Mouse (Mus musculus): Measurements from ENCODE around the gene Prr14. TPM values are rescaled to one million over a fixed set of nuclear protein-coding genes. Genes with fewer than 3 reads are reported as not detected.

Prr14 gene
- polyA plus RNA-seq (2017; shearing (Covaris generic)), result 156 TPM

GRCm38 (mm10) chr7:127459311-127459710 lies at the start of gene Prr14:
Prr14 (plus strand) TSS chr7:127459611.

GRCm38 (mm10) chr7:127421388-127422191 lies 37.8 kb upstream of the Prr14 start, which contains the start of gene Zfp688:
Zfp688 (minus strand) TSS chr7:127422068.

GRCm38 (mm10) chr7:127448521-127449300 lies 10.7 kb upstream of the Prr14 start, which contains the start of gene Zfp689:
Zfp689 (minus strand) TSS chr7:127449158.

GRCm38 (mm10) chr7:127478635-127479317 lies 19.4 kb downstream of the Prr14 start, which contains the start of gene Fbrs:
Fbrs (plus strand) TSS chr7:127479199.

DNA sequence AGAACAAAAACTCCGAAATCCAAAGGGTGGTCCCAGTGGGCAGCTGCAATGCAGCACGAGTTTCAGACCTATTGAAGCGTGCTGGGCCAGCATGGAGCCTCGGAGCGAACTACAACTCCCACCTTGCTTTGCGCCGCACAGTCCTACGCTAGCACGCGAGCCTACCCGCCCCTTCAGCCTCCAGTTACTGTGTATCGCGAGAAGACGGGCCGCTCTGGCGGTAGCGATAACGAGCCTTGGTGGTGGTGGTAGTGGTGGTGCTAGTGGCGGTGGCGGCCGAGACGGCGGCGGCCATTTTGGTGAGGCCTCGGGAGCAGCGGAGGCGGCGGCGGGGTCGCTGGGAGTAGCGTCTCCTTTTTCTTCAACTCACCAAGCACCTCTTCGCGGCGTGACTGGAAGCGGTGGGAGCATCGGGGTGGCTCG lies 52.4 kb downstream of the Prr14 start, which contains the start of gene Srcap:
Gene Srcap, plus strand, starts transcription at position 176 of the 423 bp plus-strand sequence.

GRCm38 (mm10) chr7:127519284-127519683 lies 59.9 kb downstream of the Prr14 start, which contains the start of gene Gm42715:
Gm42715 (plus strand) TSS chr7:127519584.

Other genes starting within 250 kb of the Prr14 start
- gene Zfp553, start 226.6 kb upstream of the Prr14 start, polyA plus RNA-seq (2017; shearing (Covaris generic)), result 26.7 TPM
- gene Sept1, start 226.5 kb upstream of the Prr14 start, polyA plus RNA-seq (2017; shearing (Covaris generic)), result 480 TPM
- gene Zfp771, start 215.3 kb upstream of the Prr14 start, polyA plus RNA-seq (2017; shearing (Covaris generic)), result 1.8 TPM
- gene Dctpp1, start 198.9 kb upstream of the Prr14 start, polyA plus RNA-seq (2017; shearing (Covaris generic)), result 36.1 TPM
- 31.6 TPM for gene Sephs2, start 185.6 kb upstream of the Prr14 start, polyA plus RNA-seq (2017; shearing (Covaris generic))
- gene Itgal, start 163.4 kb upstream of the Prr14 start, polyA plus RNA-seq (2017; shearing (Covaris generic)), result 462 TPM
- 0.49 TPM for gene Zfp768, start 114.0 kb upstream of the Prr14 start, polyA plus RNA-seq (2017; shearing (Covaris generic))
- gene Zfp747, start 83.6 kb upstream of the Prr14 start, polyA plus RNA-seq (2017; shearing (Covaris generic)), result 20.8 TPM
- gene 9130019O22Rik, start 72.4 kb upstream of the Prr14 start, polyA plus RNA-seq (2017; shearing (Covaris generic)), result 9.6 TPM
- gene E430018J23Rik, start 66.0 kb upstream of the Prr14 start, polyA plus RNA-seq (2017; shearing (Covaris generic)), result 7.4 TPM
- gene Zfp764, start 52.8 kb upstream of the Prr14 start, polyA plus RNA-seq (2017; shearing (Covaris generic)), result 15.9 TPM
- 52.8 TPM for gene Zfp688, start 37.5 kb upstream of the Prr14 start, polyA plus RNA-seq (2017; shearing (Covaris generic))
- 10.1 TPM for gene Zfp689, start 10.5 kb upstream of the Prr14 start, polyA plus RNA-seq (2017; shearing (Covaris generic))
- 9.0 TPM for gene Fbrs, start 19.6 kb downstream of the Prr14 start, polyA plus RNA-seq (2017; shearing (Covaris generic))
- 85.5 TPM for gene Srcap, start 52.4 kb downstream of the Prr14 start, polyA plus RNA-seq (2017; shearing (Covaris generic))
- 9.0 TPM for gene Gm42715, start 60.0 kb downstream of the Prr14 start, polyA plus RNA-seq (2017; shearing (Covaris generic))
- gene Tmem265, start 101.8 kb downstream of the Prr14 start, polyA plus RNA-seq (2017; shearing (Covaris generic)), result 12.7 TPM
- gene Phkg2, start 113.7 kb downstream of the Prr14 start, polyA plus RNA-seq (2017; shearing (Covaris generic)), result 100 TPM
- 0.95 TPM for gene Ccdc189, start 129.0 kb downstream of the Prr14 start, polyA plus RNA-seq (2017; shearing (Covaris generic))
- gene Rnf40, start 129.2 kb downstream of the Prr14 start, polyA plus RNA-seq (2017; shearing (Covaris generic)), result 171 TPM
- 1.1 TPM for gene Zfp629, start 156.2 kb downstream of the Prr14 start, polyA plus RNA-seq (2017; shearing (Covaris generic))
- gene Bcl7c, start 249.3 kb downstream of the Prr14 start, polyA plus RNA-seq (2017; shearing (Covaris generic)), result 19.5 TPM

All from inflammation-experienced regulatory T-cells, adult 16 weeks (primary cell).